Mouse (Mus musculus): ENCODE results near the gene Pex16. TPM values are rescaled to one million over a fixed set of nuclear protein-coding genes. Genes with fewer than 3 reads are reported as not detected.

Gene Pex16
- 5.4 TPM for polyA plus RNA-seq (2014; fragmentation: Illumina TruSeq; extraction: RNeasy Lipid Tissue Mini Kit (QIAGEN cat#74804); ENCODE audit: low read depth, low replicate concordance)

GRCm38 (mm10) chr2:92374514-92374913 lies at the start of gene Pex16, which contains the start of gene Large2:
Gene Pex16 (plus strand): TSS chr2:92374676.
Gene Large2 (minus strand): TSS chr2:92374869.

GRCm38 (mm10) chr2:92381901-92382588 lies 7.6 kb downstream of the Pex16 start, which contains the start of gene 1700029I15Rik:
Gene 1700029I15Rik (plus strand): TSS chr2:92382538.

GRCm38 (mm10) chr2:92401091-92401561 lies 26.6 kb downstream of the Pex16 start, which contains the start of gene Mapk8ip1:
Gene Mapk8ip1 (minus strand): TSS chr2:92401263.

Other genes starting within 250 kb of the Pex16 start
- not detected for gene Large2, start 193 bp downstream of the Pex16 start, polyA plus RNA-seq (2014; fragmentation: Illumina TruSeq; extraction: RNeasy Lipid Tissue Mini Kit (QIAGEN cat#74804); ENCODE audit: low read depth, low replicate concordance)
- gene 1700029I15Rik, start 7.9 kb downstream of the Pex16 start, polyA plus RNA-seq (2014; fragmentation: Illumina TruSeq; extraction: RNeasy Lipid Tissue Mini Kit (QIAGEN cat#74804); ENCODE audit: low read depth, low replicate concordance): 0.64 TPM
- 0.13 TPM for gene Mapk8ip1, start 26.6 kb downstream of the Pex16 start, polyA plus RNA-seq (2014; fragmentation: Illumina TruSeq; extraction: RNeasy Lipid Tissue Mini Kit (QIAGEN cat#74804); ENCODE audit: low read depth, low replicate concordance)
- gene Cry2, start 59.4 kb downstream of the Pex16 start, polyA plus RNA-seq (2014; fragmentation: Illumina TruSeq; extraction: RNeasy Lipid Tissue Mini Kit (QIAGEN cat#74804); ENCODE audit: low read depth, low replicate concordance): 7.0 TPM
- 2.9 TPM for gene Slc35c1, start 85.9 kb downstream of the Pex16 start, polyA plus RNA-seq (2014; fragmentation: Illumina TruSeq; extraction: RNeasy Lipid Tissue Mini Kit (QIAGEN cat#74804); ENCODE audit: low read depth, low replicate concordance)
- not detected for gene Chst1, start 225.0 kb downstream of the Pex16 start, polyA plus RNA-seq (2014; fragmentation: Illumina TruSeq; extraction: RNeasy Lipid Tissue Mini Kit (QIAGEN cat#74804); ENCODE audit: low read depth, low replicate concordance)

All from liver, adult 10 weeks (tissue).